Mouse (Mus musculus) forebrain, embryonic 16.5 days (tissue): ENCODE results near the gene Gbe1. TPM values are rescaled to one million over a fixed set of nuclear protein-coding genes. Genes with fewer than 3 reads are reported as not detected.

Experiments
- ATAC-seq: fragments of 200-750 bp; cut with Nextera tagmentation; 2 replicates; pipeline ENCODE4 v1.8.0; 2017; ENCODE audit warnings: mild to moderate bottlenecking, moderate library complexity
- H3K27ac ChIP-seq: fragments of 300-500 bp; sonication (generic); 2 replicates; pipeline ENCODE4 v1.5.1; 2014; ENCODE audit warnings: low read length, control low read depth
- H3K27me3 ChIP-seq: fragments of 300-500 bp; sonication (generic); replicated peaks from 2 replicates; pipeline ENCODE4 v1.6.1; 2014; ENCODE audit warnings: low read length; ENCODE audit not compliant: control insufficient read depth, insufficient read depth
- H3K36me3 ChIP-seq: fragments of 300-500 bp; sonication (generic); 2 replicates; pipeline ENCODE4 v1.6.1; 2014; ENCODE audit not compliant: control insufficient read depth, insufficient read depth
- H3K4me1 ChIP-seq: fragments of 300-500 bp; sonication (generic); replicated peaks from 2 replicates; pipeline ENCODE4 v1.6.1; 2014; ENCODE audit warnings: low read length; ENCODE audit not compliant: control insufficient read depth, insufficient read depth
- H3K4me2 ChIP-seq: fragments of 300-500 bp; sonication (generic); 2 replicates; pipeline ENCODE4 v1.6.1; 2014; ENCODE audit warnings: mild to moderate bottlenecking, low read length, control low read depth
- H3K4me3 ChIP-seq: fragments of 300-500 bp; sonication (generic); replicated peaks from 2 replicates; pipeline ENCODE4 v1.5.1; 2014; ENCODE audit warnings: mild to moderate bottlenecking, low read length, control low read depth
- H3K9ac ChIP-seq: fragments of 300-500 bp; sonication (generic); replicated peaks from 2 replicates; pipeline ENCODE4 v1.6.1; 2014; ENCODE audit warnings: low read depth, low read length, control low read depth
- H3K9me3 ChIP-seq: fragments of 300-500 bp; sonication (generic); 2 replicates; pipeline ENCODE4 v1.6.1; 2016; ENCODE audit warnings: low read length; ENCODE audit not compliant: control insufficient read depth
- WGBS: fragments of 180-500 bp; shearing (Covaris S2); extraction: QIAGEN DNeasy Blood & Tissue Kit; methylation state at CpG from one replicate; pipeline ENCODE4 v1.1.7; 2014; 5-methylcytosine and 5-hydroxymethylcytosine counted together
- polyA plus RNA-seq: library from polyadenylated mRNA; unstranded; fragments of >200 nt; fragmentation: Nextera tagmentation; extraction: Ambion mirVana; gene quantifications from 2 replicates; pipeline ENCODE4 v1.2.1, GENCODE M21; 2015

The Gbe1 gene
- polyA plus RNA-seq, 1 experiment from 2014 or later: 11.8 TPM

DNA sequence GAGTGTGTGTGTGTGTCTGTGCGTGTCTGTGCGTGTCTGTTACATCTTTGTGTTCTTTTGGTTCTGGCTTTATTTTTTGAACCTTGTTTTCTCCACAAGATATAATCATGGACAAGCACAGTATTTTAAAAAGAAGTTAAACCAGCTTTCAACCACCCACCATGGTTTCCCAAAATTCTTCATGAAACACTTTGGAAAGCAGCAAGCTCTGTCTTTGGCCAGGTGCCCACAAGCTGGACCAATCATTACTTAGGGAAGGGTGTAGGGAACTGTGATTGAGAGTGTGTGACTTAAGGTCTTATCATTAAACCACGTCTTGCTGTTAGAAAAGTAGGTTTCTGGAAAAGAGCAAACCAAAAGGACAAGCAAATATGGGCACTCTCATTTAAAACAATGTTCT lies 288.6 kb downstream of the Gbe1 start:
- no peak overlapping the region for H3K4me3 ChIP-seq
- ATAC-seq: no peak
- H3K36me3 ChIP-seq: no peaks in the 10 kb centered on the region
- no peak overlapping the region for H3K9ac ChIP-seq
- no peak overlapping the region for H3K27ac ChIP-seq
- no peak overlapping the region for H3K4me2 ChIP-seq
- 93% methylated on average over 3 of the region's 3 CpGs for WGBS
- H3K4me1 ChIP-seq: no peaks in the 10 kb centered on the region
- H3K27me3 ChIP-seq: no peaks in the 10 kb centered on the region
- no peaks in the 10 kb centered on the region for H3K9me3 ChIP-seq

DNA sequence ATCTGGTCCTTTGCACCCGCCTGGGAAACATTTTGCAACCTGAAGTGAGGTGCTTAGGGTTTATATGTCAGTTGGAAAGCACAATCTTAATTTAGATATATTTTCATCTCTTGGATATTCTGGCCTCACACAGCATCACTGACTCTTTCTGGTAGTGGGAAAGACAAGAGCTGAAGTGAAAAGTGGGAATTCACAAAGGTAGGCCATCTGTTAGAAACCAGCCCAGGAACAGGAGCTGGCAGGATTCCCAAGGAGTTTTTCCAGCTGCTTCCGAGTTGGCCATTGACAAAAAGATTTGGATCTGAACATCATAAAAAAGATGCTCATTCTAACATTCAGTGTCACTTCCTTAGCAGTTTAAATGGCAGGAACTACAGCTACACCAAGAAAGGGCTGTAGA lies 294.6 kb downstream of the Gbe1 start:
- H3K36me3 ChIP-seq: no peaks in the 10 kb centered on the region
- H3K4me1 ChIP-seq: no peaks in the 10 kb centered on the region
- H3K9me3 ChIP-seq: no peaks in the 10 kb centered on the region
- H3K4me3 ChIP-seq: no peak overlapping the region
- 63% methylated on average over 2 of the region's 2 CpGs for WGBS
- H3K9ac ChIP-seq: no peak overlapping the region
- no peaks in the 10 kb centered on the region for H3K27me3 ChIP-seq
- no peak overlapping the region for H3K27ac ChIP-seq
- H3K4me2 ChIP-seq: no peak overlapping the region
- ATAC-seq: no peak

DNA sequence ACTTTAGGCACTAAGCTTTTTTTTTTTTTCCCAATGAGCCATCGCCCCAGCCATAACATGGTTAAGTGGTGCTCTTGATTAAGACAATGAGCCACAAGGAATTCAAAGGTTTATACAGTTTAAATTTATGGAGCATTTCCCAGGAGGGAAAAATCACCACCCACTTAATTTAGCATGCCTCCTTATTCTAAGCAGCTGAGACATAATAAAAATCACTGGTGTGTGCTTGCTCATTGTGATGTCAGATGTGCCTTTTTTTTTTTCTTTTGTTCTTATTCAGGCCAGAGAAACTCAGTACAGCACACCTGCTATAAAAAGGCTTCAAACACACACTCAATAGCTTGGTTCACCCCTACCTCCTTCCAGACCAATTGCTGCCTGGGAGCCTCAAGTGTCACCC lies 303.9 kb downstream of the Gbe1 start:
- Histone ChIP-seq H3K27ac (no peak overlapping the region), H3K36me3 (no peaks in the 10 kb centered on the region), H3K4me2 (no peak overlapping the region), H3K4me3 (no peak overlapping the region), H3K9me3 (no peaks in the 10 kb centered on the region), H3K27me3 (no peaks in the 10 kb centered on the region), H3K4me1 (no peaks in the 10 kb centered on the region), H3K9ac (no peak overlapping the region)
- WGBS: 69% methylated on average over 1 of the region's 1 CpGs
- no peak for ATAC-seq

DNA sequence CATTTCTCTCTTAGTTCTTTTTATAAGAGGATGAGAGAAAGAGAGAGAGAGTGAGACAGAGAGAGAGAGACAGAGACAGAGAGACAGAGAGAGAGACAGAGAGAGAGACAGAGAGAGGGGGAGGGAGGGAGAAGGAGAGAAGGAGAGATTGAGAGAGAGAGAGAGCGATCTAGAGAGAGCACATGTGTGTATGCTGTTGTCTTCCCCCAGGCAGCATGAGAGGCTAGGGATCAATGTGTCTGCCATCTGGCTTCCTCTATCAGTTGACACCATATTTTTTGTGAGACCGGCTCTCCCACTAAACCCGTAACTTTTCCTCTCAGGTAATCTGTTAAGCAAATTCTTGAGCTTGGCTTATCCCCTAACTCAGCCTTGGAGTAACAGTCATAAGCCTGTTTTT lies 304.4 kb downstream of the Gbe1 start:
- Histone ChIP-seq H3K27me3 (no peaks in the 10 kb centered on the region), H3K9ac (no peak overlapping the region), H3K4me2 (no peak overlapping the region), H3K27ac (no peak overlapping the region), H3K9me3 (no peaks in the 10 kb centered on the region), H3K36me3 (no peaks in the 10 kb centered on the region), H3K4me1 (no peaks in the 10 kb centered on the region), H3K4me3 (no peak overlapping the region)
- 82% methylated on average over 3 of the region's 3 CpGs for WGBS
- ATAC-seq: no peak
